Mouse (Mus musculus) G1E (cell line): ENCODE results near the gene Cdc73. TPM values are rescaled to one million over a fixed set of nuclear protein-coding genes. Genes with fewer than 3 reads are reported as not detected.
A peak's percentile ranks its signal among the peaks of the same experiment; 100 is the strongest.

Source experiments
- ATAC-seq: 2 replicates; pipeline ENCODE4 v1.8.0; 2016; ENCODE audit warnings: mild to moderate bottlenecking; ENCODE audit not compliant: insufficient number of reproducible peaks, poor library complexity, low FRiP score, severe bottlenecking; ENCODE audit errors: extremely low read depth
- DNase-seq: peaks from one replicate; pipeline ENCODE4 v3.0.0; 2012; ENCODE audit warnings: low spot score
- H3K27me3 ChIP-seq: 2 replicates; pipeline ENCODE4 v1.6.1; 2012; ENCODE audit warnings: mild to moderate bottlenecking, low read length, inconsistent platforms; ENCODE audit not compliant: insufficient read depth
- H3K36me3 ChIP-seq: replicated peaks from 2 replicates; pipeline ENCODE3; 2012; ENCODE audit warnings: mild to moderate bottlenecking, inconsistent platforms
- H3K4me1 ChIP-seq: 2 replicates; pipeline ENCODE4 v1.6.1; 2012; ENCODE audit warnings: low read depth, low read length, inconsistent platforms, mixed read lengths; ENCODE audit not compliant: insufficient read depth
- H3K4me3 ChIP-seq: 2 replicates; pipeline ENCODE4 v1.5.1; 2012; ENCODE audit warnings: low read depth, mild to moderate bottlenecking, inconsistent platforms, low read length, moderate library complexity, mixed read lengths
- H3K9me3 ChIP-seq: replicated peaks from 2 replicates; pipeline ENCODE4 v1.6.1; 2012; ENCODE audit warnings: inconsistent platforms
- CTCF ChIP-seq: IDR thresholded peaks from 2 replicates; pipeline ENCODE4 v1.5.1; 2012; ENCODE audit warnings: low read depth, low read length, inconsistent platforms, mixed read lengths
- GATA1 ChIP-seq: IDR thresholded peaks from 2 replicates; pipeline ENCODE4 v1.6.1; 2012; ENCODE audit warnings: borderline replicate concordance, low read length, inconsistent platforms, mixed read lengths
- GATA2 ChIP-seq: IDR thresholded peaks from 2 replicates; pipeline ENCODE4 v1.6.1; 2012; ENCODE audit warnings: low read depth, low read length, inconsistent platforms, borderline replicate concordance
- POLR2AphosphoS5 ChIP-seq: IDR thresholded peaks from 2 replicates; pipeline ENCODE4 v1.6.1; 2012; ENCODE audit warnings: low read depth, low read length, inconsistent platforms; ENCODE audit not compliant: insufficient replicate concordance
- TAL1 ChIP-seq: conservative IDR thresholded peaks from 2 replicates; pipeline ENCODE4 v1.6.1; 2012; ENCODE audit warnings: low read depth, low read length, inconsistent platforms, mixed read lengths
- polyA plus RNA-seq: library from polyadenylated mRNA; stranded (reverse); fragments of >175 nt; gene quantifications from 2 replicates; pipeline ENCODE4 v1.2.3, GENCODE M21; 2012
- total RNA-seq, 2 experiments: library from RNA; stranded (forward) in 1 of 2; stranded (reverse) in 1 of 2; fragments of 200-1000 nt in 1 of 2; fragments of >200 nt in 1 of 2; fragmentation: Nextera tagmentation in 1 of 2; gene quantifications; 2 replicates each; pipeline ENCODE4 v1.2.3; 2014 to 2017

Cdc73 gene
- total and polyA plus RNA-seq, 3 experiments: 13.0 to 288 (median 29.0) TPM

- Histone ChIP-seq H3K9me3 (no peaks in the 10 kb centered on the region), H3K4me1 (peaks cover 26% of the 10 kb centered on the region), H3K4me3 (no peak overlapping the region), H3K36me3 (peaks cover 44% of the 10 kb centered on the region), H3K27me3 (no peaks in the 10 kb centered on the region)
- DNase-seq (no peak), ATAC-seq (no peak)
- TF ChIP-seq TAL1: no peak
- TF ChIP-seq GATA2: no peak
- no peak for TF ChIP-seq CTCF
- TF ChIP-seq GATA1: no peak
- TF ChIP-seq POLR2AphosphoS5: no peak
Measured at GRCm38 (mm10) chr1:143631337-143631736, 71.4 kb downstream of the Cdc73 start.

- TF ChIP-seq GATA1 (no peak), POLR2AphosphoS5 (0 out of 2 replicates have a peak, but pooled peaks have one; percentile 2)
- Histone ChIP-seq H3K27me3 (no peaks in the 10 kb centered on the region), H3K4me1 (peaks cover 10% of the 10 kb centered on the region; the same call in 1 of the 2 replicates), H3K36me3 (peaks cover 74% of the 10 kb centered on the region), H3K4me3 (no peak overlapping the region), H3K9me3 (no peaks in the 10 kb centered on the region)
- DNase-seq (no peak), ATAC-seq (no peak)
Measured at GRCm38 (mm10) chr1:143622634-143623033, 80.1 kb downstream of the Cdc73 start.

- no peak overlapping the region for H3K4me3 ChIP-seq
- H3K27me3 ChIP-seq: no peaks in the 10 kb centered on the region
- peaks cover 10% of the 10 kb centered on the region; the same call in 1 of the 2 replicates for H3K4me1 ChIP-seq
- peaks cover 72% of the 10 kb centered on the region for H3K36me3 ChIP-seq
- ATAC-seq (no peak), DNase-seq (no peak)
- H3K9me3 ChIP-seq: no peaks in the 10 kb centered on the region
- no peak for TF ChIP-seq CTCF
- TF ChIP-seq GATA1: no peak
- no peak for TF ChIP-seq TAL1
- no peak; the same call in 1 of the 2 replicates for TF ChIP-seq POLR2AphosphoS5
- no peak for TF ChIP-seq GATA2
Measured at GRCm38 (mm10) chr1:143621930-143622329, 80.8 kb downstream of the Cdc73 start.

GRCm38 (mm10) chr1:143619760-143620159 lies 82.9 kb downstream of the Cdc73 start:
- Histone ChIP-seq H3K4me1 (peaks cover 6% of the 10 kb centered on the region; the same call in 1 of the 2 replicates), H3K4me3 (no peak overlapping the region), H3K27me3 (no peaks in the 10 kb centered on the region), H3K36me3 (peaks cover 65% of the 10 kb centered on the region), H3K9me3 (no peaks in the 10 kb centered on the region)
- DNase-seq (no peak), ATAC-seq (no peak)
- TF ChIP-seq CTCF (no peak), TAL1 (no peak), GATA2 (no peak), GATA1 (no peak), POLR2AphosphoS5 (no peak)

- TF ChIP-seq GATA2 (no peak), POLR2AphosphoS5 (no peak), GATA1 (no peak), TAL1 (no peak), CTCF (no peak)
- H3K4me3 ChIP-seq: no peak overlapping the region
- no peaks in the 10 kb centered on the region for H3K27me3 ChIP-seq
- H3K4me1 ChIP-seq: no peaks in the 10 kb centered on the region; the same call in 1 of the 2 replicates
- no peaks in the 10 kb centered on the region for H3K9me3 ChIP-seq
- peaks cover 59% of the 10 kb centered on the region for H3K36me3 ChIP-seq
- no peak for ATAC-seq
- DNase-seq: no peak
Measured at GRCm38 (mm10) chr1:143612901-143613300, 89.8 kb downstream of the Cdc73 start.

- Histone ChIP-seq H3K36me3 (peaks cover 46% of the 10 kb centered on the region), H3K4me3 (no peak overlapping the region), H3K4me1 (no peaks in the 10 kb centered on the region; the same call in 1 of the 2 replicates), H3K9me3 (no peaks in the 10 kb centered on the region), H3K27me3 (no peaks in the 10 kb centered on the region)
- ATAC-seq (no peak), DNase-seq (no peak)
- TF ChIP-seq GATA1 (no peak), TAL1 (no peak), POLR2AphosphoS5 (no peak), GATA2 (no peak), CTCF (no peak)
Measured at GRCm38 (mm10) chr1:143608911-143609310, 93.8 kb downstream of the Cdc73 start.

- no peaks in the 10 kb centered on the region for H3K27me3 ChIP-seq
- no peaks in the 10 kb centered on the region for H3K9me3 ChIP-seq
- TF ChIP-seq POLR2AphosphoS5: no peak
- no peak for TF ChIP-seq CTCF
- TF ChIP-seq GATA2: no peak
- no peak for TF ChIP-seq TAL1
- no peak for TF ChIP-seq GATA1
- DNase-seq: no peak
- H3K4me3 ChIP-seq: no peak overlapping the region
- no peaks in the 10 kb centered on the region for H3K4me1 ChIP-seq
- no peak for ATAC-seq
- peaks cover 9% of the 10 kb centered on the region for H3K36me3 ChIP-seq
Measured at GRCm38 (mm10) chr1:143596864-143597263, 105.8 kb downstream of the Cdc73 start.
